Comparison of ENCODE assay signal across 7 mouse cellular contexts in the genomic region with DNA sequence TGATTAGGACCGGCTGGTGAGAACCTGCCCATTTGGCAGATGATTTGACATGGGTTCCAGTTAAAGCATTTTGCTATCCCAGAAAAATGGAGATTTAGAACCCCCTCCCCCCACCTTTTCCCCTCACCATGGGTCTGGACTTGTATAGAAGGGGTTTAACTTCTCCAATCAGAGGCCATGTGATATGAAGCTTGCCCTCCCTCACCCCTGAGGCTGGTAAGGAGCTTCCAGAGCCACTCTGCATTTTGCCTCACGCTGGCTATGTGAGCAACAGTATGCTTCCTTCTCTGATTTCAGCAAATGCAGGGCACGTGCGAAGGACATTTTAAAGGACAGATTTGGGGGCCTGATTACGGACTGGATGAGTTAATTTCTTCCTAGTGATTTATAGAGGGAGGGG. TPM values are rescaled to one million over a fixed set of nuclear protein-coding genes. Genes with fewer than 3 reads are reported as not detected.
DNase-seq lines count a peak whose midpoint lies in the region; ATAC-seq lines count a peak whose summit lies in the region.

No protein-coding gene starts in this region.

- intact Hi-C loops in heart, postnatal 10 days (cut with DNase I), result loop anchor here (5.0 kb wide), 2 partner anchors 52 to 107 kb away; no protein-coding TSS in a partner anchor

- no peaks in the 10 kb centered on the region for H3K27me3 ChIP-seq in heart, embryonic 16.5 days (ENCODE audit: control insufficient read depth, insufficient read depth, low read length)
- no peaks in the 10 kb centered on the region for H3K27me3 ChIP-seq in embryonic facial prominence, embryonic 11.5 days (ENCODE audit: control insufficient read depth, insufficient read depth, low read length)
- no peaks in the 10 kb centered on the region for H3K27me3 ChIP-seq in limb, embryonic 13.5 days

- peak overlapping the region; percentile 54 for H3K4me2 ChIP-seq in heart, embryonic 16.5 days (ENCODE audit: low read depth, low read length)
- no peak overlapping the region for H3K4me2 ChIP-seq in embryonic facial prominence, embryonic 11.5 days (ENCODE audit: low read depth, low read length)
- H3K4me2 ChIP-seq in limb, embryonic 13.5 days (replicated peaks), result peak overlapping the region; percentile 51; the same call in 1 of the 2 replicates

- H3K4me3 ChIP-seq in heart, embryonic 16.5 days (ENCODE audit: low read length), result no peak overlapping the region
- no peak overlapping the region for H3K4me3 ChIP-seq in brown adipose tissue, adult 24 weeks (ENCODE audit: insufficient read depth, low read depth, low read length)
- no peak overlapping the region for H3K4me3 ChIP-seq in embryonic facial prominence, embryonic 11.5 days (ENCODE audit: low read depth, low read length)
- H3K4me3 ChIP-seq in limb, embryonic 13.5 days, result no peak overlapping the region

- H3K4me1 ChIP-seq in heart, embryonic 16.5 days (ENCODE audit: control insufficient read depth, insufficient read depth, low read length), result peaks cover 47% of the 10 kb centered on the region
- H3K4me1 ChIP-seq in brown adipose tissue, adult 24 weeks (ENCODE audit: control insufficient read depth, insufficient read depth, insufficient read length, low read length), result peaks cover 16% of the 10 kb centered on the region
- H3K4me1 ChIP-seq in embryonic facial prominence, embryonic 11.5 days (ENCODE audit: control insufficient read depth, insufficient read depth, low read length), result peaks cover 4% of the 10 kb centered on the region; the same call in 1 of the 2 replicates
- H3K4me1 ChIP-seq in limb, embryonic 13.5 days, result peaks cover 36% of the 10 kb centered on the region

- H3K9me3 ChIP-seq in heart, embryonic 16.5 days (replicated peaks; ENCODE audit: control insufficient read depth, low read length), result no peaks in the 10 kb centered on the region
- H3K9me3 ChIP-seq in embryonic facial prominence, embryonic 11.5 days (replicated peaks; ENCODE audit: control insufficient read depth, low read length), result no peaks in the 10 kb centered on the region
- H3K9me3 ChIP-seq in limb, embryonic 13.5 days, result no peaks in the 10 kb centered on the region

- DNase-seq in heart, postnatal 10 days, result no peak
- DNase-seq in embryonic facial prominence, embryonic 11.5 days (ENCODE audit: low spot score), result peak; percentile 13
- DNase-seq in thymus, postnatal 14 days, result no peak
- no peak for DNase-seq in ovary, postnatal 10 days (ENCODE audit: low spot score)

- peak; percentile 29 for ATAC-seq in heart, embryonic 16.5 days (replicated peaks; ENCODE audit: extremely low read depth, insufficient read depth, low FRiP score)
- ATAC-seq in embryonic facial prominence, embryonic 11.5 days (replicated peaks; ENCODE audit: insufficient number of reproducible peaks, low FRiP score, low TSS enrichment, low read depth), result no peak
- peak; percentile 30 for ATAC-seq in limb, embryonic 13.5 days (ENCODE audit: low FRiP score, low read depth)

- WGBS in heart, embryonic 16.5 days, result 41% methylated on average over 5 of the region's 5 CpGs
- 62% methylated on average over 5 of the region's 5 CpGs for WGBS in embryonic facial prominence, embryonic 11.5 days
- WGBS in limb, embryonic 13.5 days, result 58% methylated on average over 5 of the region's 5 CpGs

- H3K27ac ChIP-seq in heart, embryonic 16.5 days (ENCODE audit: low read length), result peak overlapping the region; percentile 97
- peak overlapping the region; percentile 76 for H3K27ac ChIP-seq in brown adipose tissue, adult 24 weeks (replicated peaks; ENCODE audit: low read depth, low read length)
- H3K27ac ChIP-seq in embryonic facial prominence, embryonic 11.5 days (replicated peaks; ENCODE audit: low read depth, low read length), result no peak overlapping the region
- H3K27ac ChIP-seq in limb, embryonic 13.5 days, result peak overlapping the region; percentile 10; the same call in 1 of the 2 replicates

- no peaks in the 10 kb centered on the region for H3K36me3 ChIP-seq in heart, embryonic 16.5 days (ENCODE audit: control insufficient read depth, insufficient read depth)
- H3K36me3 ChIP-seq in embryonic facial prominence, embryonic 11.5 days (replicated peaks; ENCODE audit: control insufficient read depth, insufficient read depth, low read depth, low read length), result no peaks in the 10 kb centered on the region
- H3K36me3 ChIP-seq in limb, embryonic 13.5 days, result no peaks in the 10 kb centered on the region

- H3K9ac ChIP-seq in heart, embryonic 16.5 days (ENCODE audit: low read length), result peak overlapping the region; percentile 39
- H3K9ac ChIP-seq in embryonic facial prominence, embryonic 11.5 days (replicated peaks; ENCODE audit: low read length), result no peak overlapping the region
- H3K9ac ChIP-seq in limb, embryonic 13.5 days, result no peak overlapping the region

RNA-seq across cellular contexts. Expression of gene Slc4a4, which starts 43.5 kb away (rescaled TPM):
- polyA plus RNA-seq in heart, embryonic 16.5 days (2015; fragmentation: Nextera tagmentation; extraction: Ambion mirVana), result 2.8 and 6.7 TPM in 2 replicates
- total RNA-seq in heart, postnatal 10 days (2021), result 10 to 100 TPM; 34.1 to 44.1 TPM
- polyA plus RNA-seq in brown adipose tissue, adult 24 weeks (2012; ENCODE audit: insufficient read depth, insufficient read length, missing spikeins), result 24.9 and 49.3 TPM in 2 replicates
- polyA plus RNA-seq in embryonic facial prominence, embryonic 11.5 days (2014; fragmentation: Nextera tagmentation; extraction: Ambion mirVana), result 1.5 and 1.6 TPM in 2 replicates
- 2.0 and 2.4 TPM in 2 replicates for polyA plus RNA-seq in limb, embryonic 13.5 days (2015; fragmentation: Nextera tagmentation; extraction: Ambion mirVana)
